Mouse (Mus musculus) thymus, adult 2 months (tissue): Measurements from ENCODE around the gene Enpep. TPM values are rescaled to one million over a fixed set of nuclear protein-coding genes. Genes with fewer than 3 reads are reported as not detected.

Experiments
- DNase-seq: peaks from one replicate; pipeline ENCODE4 v3.0.0; 2021
- H3K27ac ChIP-seq: fragments of 200-500 bp; 2 replicates; pipeline ENCODE4 v1.5.1; 2012; ENCODE audit warnings: low read length, control low read depth; ENCODE audit not compliant: control insufficient read depth, insufficient read depth
- H3K27me3 ChIP-seq: fragments of 200-500 bp; 2 replicates; pipeline ENCODE4 v1.6.1; 2012; ENCODE audit warnings: mild to moderate bottlenecking, low read length, moderate library complexity, mixed read lengths; ENCODE audit not compliant: control insufficient read depth, insufficient read depth
- H3K36me3 ChIP-seq: fragments of 200-500 bp; 2 replicates; pipeline ENCODE4 v1.6.1; 2012; ENCODE audit warnings: mild to moderate bottlenecking, low read length, moderate library complexity; ENCODE audit not compliant: control insufficient read depth, insufficient read depth
- H3K4me1 ChIP-seq: fragments of 200-500 bp; replicated peaks from 2 replicates; pipeline ENCODE4 v1.6.1; 2012; ENCODE audit warnings: low read length; ENCODE audit not compliant: control insufficient read depth, insufficient read depth
- H3K4me3 ChIP-seq: fragments of 200-500 bp; 2 replicates; pipeline ENCODE4 v1.5.1; 2012; ENCODE audit warnings: mild to moderate bottlenecking, low read length, control low read depth, moderate library complexity; ENCODE audit not compliant: control insufficient read depth, insufficient read depth
- CTCF ChIP-seq: fragments of 200-500 bp; IDR thresholded peaks from 2 replicates; pipeline ENCODE4 v1.5.1; 2012; ENCODE audit warnings: mild to moderate bottlenecking, control low read depth, low read length, moderate library complexity, borderline replicate concordance; ENCODE audit not compliant: control insufficient read depth, poor library complexity, insufficient read depth; ENCODE audit errors: extremely low read depth
- POLR2A ChIP-seq: fragments of 200-500 bp; IDR thresholded peaks from 2 replicates; pipeline ENCODE4 v1.6.1; 2012; ENCODE audit warnings: mild to moderate bottlenecking, low read length, control low read depth, moderate library complexity; ENCODE audit not compliant: control insufficient read depth, poor library complexity, insufficient read depth; ENCODE audit errors: extremely low read depth
- WGBS: fragments of 180-500 bp; shearing (Covaris S2); methylation state at CpG from one replicate; pipeline ENCODE4 v1.1.7; 2018; 5-methylcytosine and 5-hydroxymethylcytosine counted together
- polyA plus RNA-seq: library from polyadenylated mRNA; depleted of rRNA; stranded (reverse); fragments of >200 nt; gene quantifications from 2 replicates; pipeline ENCODE4 v1.2.3, GENCODE M21; 2012

Gene Enpep
- polyA plus RNA-seq, 1 experiment: 6.5 TPM

DNA sequence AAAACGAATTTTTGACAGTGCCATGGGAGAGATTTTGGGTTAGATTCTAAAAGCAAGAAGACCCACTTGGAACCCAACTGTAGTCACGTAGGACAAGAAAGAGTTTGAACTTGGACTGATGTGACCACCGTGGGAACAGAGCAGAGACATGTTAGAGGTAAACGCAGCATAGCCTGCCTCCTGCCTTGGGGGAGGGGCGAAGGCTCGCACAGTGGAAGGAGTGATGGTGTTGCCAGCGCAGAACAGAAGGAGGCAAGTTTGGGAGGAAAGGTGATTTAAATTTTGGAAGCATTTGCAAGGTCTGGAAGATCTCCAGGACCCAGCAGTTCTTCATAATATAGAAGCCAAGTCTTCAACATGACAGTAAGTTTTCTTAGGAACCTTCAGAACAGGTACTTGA lies 46.1 kb downstream of the Enpep start:
- Histone ChIP-seq H3K27me3 (no peaks in the 10 kb centered on the region), H3K4me3 (no peak overlapping the region), H3K4me1 (no peaks in the 10 kb centered on the region), H3K27ac (no peak overlapping the region), H3K36me3 (no peaks in the 10 kb centered on the region)
- TF ChIP-seq CTCF (no peak), POLR2A (no peak)
- 82% methylated on average over 7 of the region's 7 CpGs for WGBS
- DNase-seq: no peak

GRCm38 (mm10) chr3:129284326-129284725 lies 48.2 kb downstream of the Enpep start:
- Histone ChIP-seq H3K27ac (no peak overlapping the region), H3K4me1 (no peaks in the 10 kb centered on the region), H3K36me3 (no peaks in the 10 kb centered on the region), H3K27me3 (no peaks in the 10 kb centered on the region), H3K4me3 (no peak overlapping the region)
- TF ChIP-seq CTCF (no peak), POLR2A (no peak)
- 91% methylated on average over 5 of the region's 5 CpGs for WGBS
- DNase-seq: no peak

DNA sequence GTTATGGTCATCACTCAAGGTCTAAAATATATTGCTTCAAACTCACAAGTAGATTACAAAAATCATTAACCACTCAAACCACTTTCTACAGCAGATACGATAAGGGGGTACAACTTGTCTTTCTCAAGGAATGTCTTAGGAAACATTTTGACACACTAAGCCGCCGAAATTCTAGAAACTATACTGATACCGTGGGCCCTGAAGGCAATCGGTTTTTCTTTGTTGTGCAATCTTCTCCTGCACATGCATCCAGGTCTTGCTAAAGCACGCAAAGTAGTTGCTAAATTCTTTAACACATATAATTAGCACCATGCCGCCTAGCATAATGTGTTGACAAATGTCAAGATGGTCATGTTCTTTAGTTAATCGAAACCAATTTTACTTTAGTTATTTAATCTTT lies 53.1 kb downstream of the Enpep start:
- H3K27me3 ChIP-seq: no peaks in the 10 kb centered on the region
- DNase-seq: no peak
- no peaks in the 10 kb centered on the region for H3K36me3 ChIP-seq
- WGBS: 94% methylated on average over 8 of the region's 8 CpGs
- no peaks in the 10 kb centered on the region for H3K4me1 ChIP-seq
- TF ChIP-seq POLR2A (no peak), CTCF (no peak)
- H3K4me3 ChIP-seq: no peak overlapping the region
- H3K27ac ChIP-seq: no peak overlapping the region

DNA sequence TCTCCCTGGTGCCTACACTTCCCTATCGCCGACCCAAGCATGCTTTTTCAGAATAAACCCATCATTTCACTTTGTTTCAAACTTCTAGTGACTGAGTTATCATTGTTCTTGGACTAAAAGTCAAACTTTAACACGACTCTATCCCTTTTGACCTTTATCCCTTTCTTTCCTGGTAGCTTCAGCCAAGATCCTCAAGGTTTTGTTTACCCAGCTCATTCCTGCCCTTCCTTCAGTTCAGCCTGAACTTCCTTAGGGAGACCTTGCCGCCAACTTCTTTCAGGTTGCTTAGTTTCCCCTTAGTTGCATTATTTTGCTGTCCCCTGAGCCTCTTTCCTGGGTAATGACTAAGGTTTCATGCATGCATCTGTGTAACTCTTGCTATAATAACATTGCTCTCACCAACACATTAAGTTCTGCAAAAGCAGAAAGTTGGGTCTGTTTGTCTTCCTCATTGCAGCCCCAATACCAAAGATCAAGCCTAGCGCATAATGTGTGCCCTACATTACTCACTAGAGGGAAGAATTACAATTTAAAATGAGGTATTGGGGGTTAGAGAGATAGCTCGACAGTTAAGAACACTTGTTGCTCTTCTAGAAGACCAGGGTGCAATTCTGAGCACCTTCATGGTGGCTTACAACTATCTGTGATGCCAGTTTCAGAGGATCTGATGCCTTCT lies 59.2 kb downstream of the Enpep start:
- Histone ChIP-seq H3K36me3 (no peaks in the 10 kb centered on the region), H3K4me3 (no peak overlapping the region), H3K4me1 (no peaks in the 10 kb centered on the region; the same call in 1 of the 2 replicates), H3K27ac (no peak overlapping the region), H3K27me3 (no peaks in the 10 kb centered on the region)
- 88% methylated on average over 6 of the region's 6 CpGs for WGBS
- DNase-seq: no peak
- TF ChIP-seq CTCF: no peak
- TF ChIP-seq POLR2A: no peak

- TF ChIP-seq CTCF: no peak
- no peak for TF ChIP-seq POLR2A
- DNase-seq: no peak
- H3K4me3 ChIP-seq: no peak overlapping the region
- no peak overlapping the region for H3K27ac ChIP-seq
- no peaks in the 10 kb centered on the region for H3K27me3 ChIP-seq
- no peaks in the 10 kb centered on the region; the same call in 1 of the 2 replicates for H3K4me1 ChIP-seq
- no peaks in the 10 kb centered on the region for H3K36me3 ChIP-seq
- WGBS: 11% methylated on average over 13 of the region's 13 CpGs
Measured at GRCm38 (mm10) chr3:129270044-129270443, 62.5 kb downstream of the Enpep start.

DNA sequence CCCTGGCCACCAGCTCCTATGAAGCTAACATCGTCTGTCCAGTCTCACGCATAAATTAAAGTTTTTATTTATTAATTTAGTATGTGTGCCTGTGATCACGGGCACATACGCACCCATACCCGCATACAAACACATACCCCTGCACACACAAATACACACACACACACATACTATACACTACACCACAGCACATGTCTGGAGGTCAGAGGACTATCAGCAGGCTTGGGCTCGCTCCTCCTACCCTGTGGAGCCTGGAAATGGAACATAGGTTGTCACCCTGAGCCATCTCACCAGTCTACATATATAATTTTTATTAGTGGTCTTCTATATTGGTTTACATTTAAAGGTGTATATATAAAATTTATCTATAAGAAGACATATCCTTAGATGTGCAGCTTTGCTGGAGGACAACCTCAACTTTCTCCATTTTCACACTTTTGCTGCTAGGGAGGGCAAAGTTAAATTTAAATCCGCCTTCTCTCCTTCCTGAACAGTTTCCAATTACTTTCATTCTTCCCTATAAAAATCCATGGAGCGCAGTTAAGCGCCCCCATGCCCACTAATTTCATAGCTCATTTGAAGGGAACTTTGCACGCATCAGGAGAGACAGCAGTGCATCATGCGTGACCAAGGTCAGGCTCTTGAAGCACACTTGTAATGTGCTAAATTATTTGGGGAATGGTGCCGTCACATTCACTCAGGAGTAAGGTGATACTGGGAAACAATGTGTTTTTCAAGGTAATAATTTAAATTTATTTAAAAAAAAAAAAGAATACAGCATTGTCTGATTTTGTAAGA lies 63.4 kb downstream of the Enpep start:
- Histone ChIP-seq H3K4me1 (no peaks in the 10 kb centered on the region; the same call in 1 of the 2 replicates), H3K4me3 (no peak overlapping the region), H3K27me3 (no peaks in the 10 kb centered on the region), H3K27ac (no peak overlapping the region), H3K36me3 (no peaks in the 10 kb centered on the region)
- no peak for TF ChIP-seq CTCF
- no peak for TF ChIP-seq POLR2A
- no peak for DNase-seq
- WGBS: 97% methylated on average over 12 of the region's 12 CpGs
